Mouse (Mus musculus): ENCODE data around the gene Asic2.

DNA sequence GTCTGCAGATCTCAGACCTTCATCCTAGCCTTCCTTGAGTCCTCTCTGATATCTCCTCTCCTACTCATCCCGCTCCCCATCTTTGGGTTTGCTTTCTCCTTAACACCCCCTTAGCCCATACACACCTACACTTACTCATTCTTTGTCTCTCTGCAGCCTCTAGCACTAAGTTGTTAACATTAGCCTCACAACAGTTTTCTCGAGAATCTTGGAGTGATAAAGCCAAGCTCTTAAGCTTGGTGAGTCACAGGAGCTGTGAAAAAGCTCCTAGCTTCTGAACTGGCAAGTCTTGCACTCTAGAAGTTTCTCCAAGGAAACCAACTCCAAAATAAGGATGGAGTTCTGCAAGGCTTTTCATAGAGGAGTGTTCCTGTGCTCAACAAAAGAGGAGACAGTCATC lies 803.4 kb downstream of the Asic2 start:
- TF ChIP-seq POLR2A (IDR thresholded peaks at IDR 0.05; ENCODE audit: control insufficient read depth, extremely low read depth, insufficient read depth, low read length, poor library complexity) (no peak), CTCF (IDR thresholded peaks at IDR 0.05; ENCODE audit: borderline replicate concordance, control insufficient read depth, extremely low read depth, insufficient read depth, low read length, poor library complexity) (no peak)
